Mouse (Mus musculus) lung, adult 2 months (tissue): ENCODE measurements around the gene Eln.

Experiments
- CTCF ChIP-seq: fragments of 200-500 bp; IDR thresholded peaks from 2 replicates; pipeline ENCODE4 v1.5.1; 2011; ENCODE audit warnings: mild to moderate bottlenecking, low read length, control low read depth; ENCODE audit not compliant: insufficient read depth
- POLR2A ChIP-seq: fragments of 200-500 bp; IDR thresholded peaks from 2 replicates; pipeline ENCODE4 v1.6.1; 2011; ENCODE audit warnings: low read depth, mild to moderate bottlenecking, control low read depth, low read length, borderline replicate concordance; ENCODE audit errors: extremely low read depth

DNA sequence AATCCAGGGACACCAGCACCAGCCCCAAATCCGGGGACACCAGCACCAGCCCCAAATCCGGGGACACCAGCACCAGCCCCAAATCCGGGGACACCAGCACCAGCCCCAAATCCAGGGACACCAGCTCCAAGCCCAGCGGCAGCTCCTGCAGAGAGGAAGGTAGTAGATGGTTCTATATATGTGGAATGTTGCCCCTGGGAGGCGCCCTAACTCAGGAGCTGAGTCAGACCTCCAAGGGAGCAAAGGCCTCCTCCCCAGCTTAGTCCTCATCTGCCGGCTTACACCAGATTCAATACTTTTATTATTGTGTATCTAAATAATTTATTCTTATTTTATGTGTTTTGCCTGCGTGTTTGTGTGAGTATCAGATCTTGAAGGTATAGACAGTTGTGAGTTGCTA, 36.0 kb downstream of the Eln start:
- TF ChIP-seq POLR2A, result no peak
- no peak for TF ChIP-seq CTCF
